Mouse (Mus musculus): ENCODE results near the gene Atg14. TPM values are rescaled to one million over a fixed set of nuclear protein-coding genes. Genes with fewer than 3 reads are reported as not detected.

Gene Atg14
- polyA plus RNA-seq, 1 experiment from 2014 or later: 10.9 TPM

DNA sequence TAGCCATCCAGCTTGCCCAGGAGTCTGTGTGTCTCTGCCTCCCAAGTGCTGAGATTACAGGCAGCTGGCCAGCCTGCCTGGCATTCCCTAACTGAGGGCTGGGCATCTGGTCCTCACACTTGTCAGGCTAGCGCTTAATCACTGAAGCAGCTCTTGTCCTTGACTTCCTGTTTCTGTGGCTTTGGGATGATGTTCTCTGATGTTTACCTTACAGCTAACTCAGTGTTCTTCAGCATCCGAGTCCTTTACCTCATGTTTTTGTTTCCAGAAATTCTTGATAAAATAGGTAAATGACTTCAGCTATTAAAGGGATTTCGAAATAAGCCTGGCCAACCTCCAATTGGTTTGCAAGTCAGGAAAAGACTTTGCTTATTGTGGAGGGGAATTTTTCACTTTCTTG lies 66.4 kb downstream of the Atg14 start:
- ATAC-seq (replicated peaks; ENCODE audit: insufficient number of reproducible peaks, insufficient read depth, low FRiP score, low read depth): no peak
- Histone ChIP-seq H3K9ac (no peak overlapping the region), H3K9me3 (replicated peaks) (no peaks in the 10 kb centered on the region), H3K27me3 (no peaks in the 10 kb centered on the region), H3K4me3 (no peak overlapping the region), H3K4me2 (no peak overlapping the region), H3K4me1 (replicated peaks) (peaks cover 8% of the 10 kb centered on the region), H3K27ac (no peak overlapping the region), H3K36me3 (no peaks in the 10 kb centered on the region)
- 58% methylated on average over 3 of the region's 3 CpGs for WGBS

DNA sequence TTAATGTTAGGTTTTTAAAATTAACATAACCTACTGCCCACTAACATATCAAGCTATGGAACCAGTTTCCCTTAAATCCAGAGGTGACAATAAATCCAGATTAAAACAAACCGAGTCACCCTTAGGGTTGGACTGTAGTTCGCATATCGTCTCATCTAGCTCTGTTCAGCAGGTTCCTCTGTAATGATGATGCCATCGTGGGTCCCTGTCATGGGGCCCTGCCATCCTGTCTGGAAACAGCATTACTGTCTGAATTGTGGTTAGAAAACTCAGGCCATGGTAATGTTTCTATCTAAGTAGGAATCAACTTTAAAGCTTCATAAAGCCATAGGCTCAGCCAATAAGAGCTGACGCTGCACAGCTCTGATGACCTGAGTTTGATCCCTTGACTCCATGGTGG lies 71.8 kb downstream of the Atg14 start:
- WGBS: 76% methylated on average over 5 of the region's 5 CpGs
- H3K9ac ChIP-seq: no peak overlapping the region
- H3K27ac ChIP-seq: no peak overlapping the region
- no peak overlapping the region for H3K4me2 ChIP-seq
- H3K9me3 ChIP-seq (replicated peaks): no peaks in the 10 kb centered on the region
- no peaks in the 10 kb centered on the region for H3K36me3 ChIP-seq
- no peaks in the 10 kb centered on the region for H3K27me3 ChIP-seq
- ATAC-seq (replicated peaks; ENCODE audit: insufficient number of reproducible peaks, insufficient read depth, low FRiP score, low read depth): no peak
- peaks cover 7% of the 10 kb centered on the region for H3K4me1 ChIP-seq (replicated peaks)
- H3K4me3 ChIP-seq: no peak overlapping the region

DNA sequence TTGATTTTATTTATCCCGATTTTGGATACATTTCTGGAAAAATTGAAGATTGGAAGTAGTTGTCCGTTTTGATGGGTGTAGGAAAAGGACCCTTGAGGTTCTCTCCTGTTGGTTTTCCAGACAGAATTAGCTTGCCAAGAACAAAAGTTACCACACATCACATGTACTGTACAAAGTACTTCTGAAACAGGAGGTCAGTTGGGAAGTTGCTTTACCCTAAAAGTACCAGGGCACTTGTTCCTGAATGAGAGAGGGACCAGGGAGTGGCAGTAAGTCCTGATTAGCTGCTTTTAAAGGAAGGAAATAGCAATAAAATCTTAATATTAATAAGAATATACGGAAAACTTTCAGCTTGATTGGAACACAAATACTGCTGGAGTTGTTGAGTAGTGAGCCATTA lies 73.3 kb downstream of the Atg14 start:
- Histone ChIP-seq H3K27ac (no peak overlapping the region), H3K36me3 (no peaks in the 10 kb centered on the region), H3K9me3 (replicated peaks) (no peaks in the 10 kb centered on the region), H3K9ac (no peak overlapping the region), H3K27me3 (no peaks in the 10 kb centered on the region), H3K4me2 (no peak overlapping the region), H3K4me3 (no peak overlapping the region), H3K4me1 (replicated peaks) (peaks cover 6% of the 10 kb centered on the region; the same call in 1 of the 2 replicates)
- no peak for ATAC-seq (replicated peaks; ENCODE audit: insufficient number of reproducible peaks, insufficient read depth, low FRiP score, low read depth)
- WGBS: 64% methylated on average over 3 of the region's 3 CpGs

DNA sequence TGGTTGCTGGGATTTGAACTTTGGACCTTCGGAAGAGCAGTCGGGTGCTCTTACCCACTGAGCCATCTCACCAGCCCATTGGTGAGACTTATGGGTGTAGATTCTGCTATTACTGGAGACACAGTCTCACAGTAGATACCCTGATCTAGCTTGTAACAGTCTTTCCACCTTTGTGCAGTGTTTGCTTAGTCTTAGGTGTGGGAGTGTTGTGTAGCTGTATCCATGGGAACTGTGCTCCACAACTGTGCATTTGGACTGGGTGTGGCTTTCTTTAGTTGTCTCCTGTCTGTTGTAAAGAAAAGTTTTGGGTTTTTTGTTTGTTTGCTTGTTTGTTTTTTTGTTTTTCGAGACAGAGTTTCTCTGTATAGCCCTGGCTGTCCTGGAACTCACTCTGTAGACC lies 74.5 kb downstream of the Atg14 start:
- Histone ChIP-seq H3K9ac (no peak overlapping the region), H3K4me3 (no peak overlapping the region), H3K4me1 (replicated peaks) (peaks cover 6% of the 10 kb centered on the region; the same call in 1 of the 2 replicates), H3K27ac (no peak overlapping the region), H3K36me3 (no peaks in the 10 kb centered on the region), H3K4me2 (no peak overlapping the region), H3K9me3 (replicated peaks) (no peaks in the 10 kb centered on the region), H3K27me3 (no peaks in the 10 kb centered on the region)
- 95% methylated on average over 3 of the region's 3 CpGs for WGBS
- ATAC-seq (replicated peaks; ENCODE audit: insufficient number of reproducible peaks, insufficient read depth, low FRiP score, low read depth): no peak

DNA sequence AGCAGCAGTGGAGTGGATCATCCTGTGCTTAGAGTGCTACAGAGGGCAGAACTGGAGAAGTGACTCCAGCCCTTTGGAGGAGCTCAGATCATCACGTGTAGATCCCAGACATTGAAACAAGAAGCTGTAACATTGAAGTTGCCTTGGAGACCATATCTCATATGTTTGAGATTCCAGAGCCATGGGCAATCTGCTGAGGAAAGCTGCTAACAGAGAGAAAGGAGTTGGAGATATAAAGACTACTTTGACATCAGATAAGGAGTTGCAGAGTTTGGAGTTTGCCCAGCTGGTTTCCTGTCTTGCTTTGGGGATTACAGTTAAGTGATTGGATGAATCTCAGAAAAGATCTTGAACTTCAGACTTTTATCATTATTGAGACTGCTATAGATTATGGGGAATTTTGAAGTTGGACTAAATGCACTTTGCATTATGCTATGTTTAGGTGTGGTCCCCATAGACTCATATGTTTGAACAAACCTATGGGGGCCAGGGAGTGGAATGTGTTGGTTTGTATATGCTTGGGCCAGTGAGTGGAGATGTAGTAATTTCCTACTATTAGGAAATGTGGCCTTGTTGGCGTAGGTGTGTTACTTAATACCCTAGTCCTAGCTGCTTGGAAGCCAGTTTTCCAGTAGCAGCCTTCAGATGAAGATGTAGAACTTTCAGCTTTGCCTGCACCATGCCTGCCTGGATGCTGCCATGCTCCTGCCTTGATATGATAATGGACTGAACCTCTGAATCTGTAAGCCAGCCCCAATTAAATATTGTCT lies 76.7 kb downstream of the Atg14 start:
- Histone ChIP-seq H3K4me1 (replicated peaks) (peaks cover 6% of the 10 kb centered on the region), H3K9ac (no peak overlapping the region), H3K27ac (no peak overlapping the region), H3K36me3 (no peaks in the 10 kb centered on the region), H3K4me2 (no peak overlapping the region), H3K9me3 (replicated peaks) (no peaks in the 10 kb centered on the region), H3K4me3 (no peak overlapping the region), H3K27me3 (no peaks in the 10 kb centered on the region)
- no peak for ATAC-seq (replicated peaks; ENCODE audit: insufficient number of reproducible peaks, insufficient read depth, low FRiP score, low read depth)
- WGBS: 75% methylated on average over 2 of the region's 2 CpGs

Other genes starting within 250 kb of the Atg14 start
- 8.8 and 28.5 TPM in 2 replicates for gene Lgals3, start 202.9 kb downstream of the Atg14 start, polyA plus RNA-seq (2015; fragmentation: Nextera tagmentation; extraction: Ambion mirVana)
- gene Dlgap5, start 152.2 kb downstream of the Atg14 start, polyA plus RNA-seq (2015; fragmentation: Nextera tagmentation; extraction: Ambion mirVana): 29.0 and 34.2 TPM in 2 replicates
- gene Fbxo34, start 120.2 kb downstream of the Atg14 start, polyA plus RNA-seq (2015; fragmentation: Nextera tagmentation; extraction: Ambion mirVana): 13.4 and 18.3 TPM in 2 replicates
- gene Ktn1, start 77.8 kb upstream of the Atg14 start, polyA plus RNA-seq (2015; fragmentation: Nextera tagmentation; extraction: Ambion mirVana): 55.8 and 82.7 TPM in 2 replicates

Data from heart, embryonic 15.5 days (tissue).